Mouse (Mus musculus): ENCODE measurements around the gene Actrt3.

Actrt3 gene

GRCm38 (mm10) chr3:30599711-30600545, at the start of gene Actrt3:
Gene Actrt3, minus strand, starts transcription at chr3:30599939.
- peak; percentile 52 to 56 for DNase-seq

GRCm38 (mm10) chr3:30648466-30648865, 48.7 kb upstream of the Actrt3 start:
- DNase-seq, result no peak

GRCm38 (mm10) chr3:30647440-30648090, 47.8 kb upstream of the Actrt3 start, which contains the start of gene Lrrc34:
Gene Lrrc34, minus strand, starts transcription at chr3:30647869.
- peak in 1 of 2 experiments; percentile 8 for DNase-seq

- no peak for DNase-seq
These were observed 47.0 kb upstream of the Actrt3 start for GRCm38 (mm10) chr3:30646761-30647160.

- no peak for DNase-seq
These were observed 44.5 kb upstream of the Actrt3 start, which contains the start of gene Lrriq4 for GRCm38 (mm10) chr3:30644207-30644606. Gene Lrriq4, plus strand, starts transcription at chr3:30644507.

- peak in 1 of 2 experiments; percentile 13 for DNase-seq
These were observed 35.9 kb upstream of the Actrt3 start for GRCm38 (mm10) chr3:30635629-30636028.

GRCm38 (mm10) chr3:30633681-30634080, 33.9 kb upstream of the Actrt3 start:
- no peak for DNase-seq

- peak; percentile 37 to 43 for DNase-seq
These were observed 20.4 kb upstream of the Actrt3 start for GRCm38 (mm10) chr3:30620132-30620531.

- DNase-seq, result no peak
These were observed 11.2 kb upstream of the Actrt3 start for GRCm38 (mm10) chr3:30610930-30611329.

GRCm38 (mm10) chr3:30608999-30609398, 9.3 kb upstream of the Actrt3 start:
- no peak for DNase-seq

- DNase-seq, result no peak
These were observed 3.5 kb upstream of the Actrt3 start for GRCm38 (mm10) chr3:30603256-30603655.

- no peak for DNase-seq
These were observed 3.0 kb upstream of the Actrt3 start for GRCm38 (mm10) chr3:30602740-30603098.

GRCm38 (mm10) chr3:30602065-30602739, 2.5 kb upstream of the Actrt3 start, which contains the start of gene Mynn:
Gene Mynn, plus strand, starts transcription at chr3:30602065.
- DNase-seq, result peak; percentile 97 to 98

GRCm38 (mm10) chr3:30601610-30602064, 1.9 kb upstream of the Actrt3 start:
- DNase-seq, result no peak

GRCm38 (mm10) chr3:30601175-30601574, 1.4 kb upstream of the Actrt3 start:
- DNase-seq, result peak; percentile 94 to 95

- peak; percentile 58 to 62 for DNase-seq
These were observed 978 bp upstream of the Actrt3 start for GRCm38 (mm10) chr3:30600717-30601116.

GRCm38 (mm10) chr3:30597271-30597670, 2.5 kb downstream of the Actrt3 start:
- DNase-seq, result no peak

GRCm38 (mm10) chr3:30595111-30595832, 4.5 kb downstream of the Actrt3 start:
- DNase-seq, result peak; percentile 19 to 34

GRCm38 (mm10) chr3:30593719-30594485, 5.8 kb downstream of the Actrt3 start:
- DNase-seq, result peak; percentile 32 to 43

GRCm38 (mm10) chr3:30592418-30592853, 7.3 kb downstream of the Actrt3 start:
- DNase-seq, result peak; percentile 37 to 45

- DNase-seq, result no peak
These were observed 10.9 kb downstream of the Actrt3 start for GRCm38 (mm10) chr3:30588865-30589264.

GRCm38 (mm10) chr3:30573549-30573948, 26.2 kb downstream of the Actrt3 start:
- no peak for DNase-seq

All from B cell, adult 2 months (primary cell).